Mouse (Mus musculus): ENCODE data around the gene Slc35d2.
A peak's percentile ranks its signal among the peaks of the same experiment; 100 is the strongest.
"Not testable (repeated sequence)": the region's sequence is repeated elsewhere in the genome, so short reads cannot be mapped to it uniquely, and the experiment has no call there.

Gene Slc35d2

GRCm38 (mm10) chr13:64110421-64110820, 18.7 kb downstream of the Slc35d2 start:
- no peak for DNase-seq

DNA sequence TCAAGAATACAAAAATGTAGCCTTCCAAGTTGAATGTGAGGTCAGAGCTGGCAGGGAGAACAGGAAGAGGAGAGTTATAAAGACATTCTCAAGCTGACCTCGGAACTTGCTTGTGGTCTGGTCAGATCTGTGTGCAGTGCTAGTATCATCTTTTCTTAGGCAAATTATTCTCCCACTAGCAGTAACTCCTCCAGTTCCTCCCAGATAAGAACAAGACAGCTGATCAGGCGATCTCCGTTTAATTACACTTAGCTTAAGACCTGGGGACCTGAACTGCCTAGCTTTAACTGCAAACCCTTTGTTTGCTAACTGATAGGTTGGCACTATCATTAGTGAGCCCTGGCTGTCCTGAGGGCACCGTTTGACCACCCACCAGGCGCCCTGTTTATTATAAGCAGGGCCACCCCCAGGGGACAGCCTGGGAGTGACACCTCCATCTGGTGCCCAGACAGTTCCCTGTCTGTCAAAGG, 20.8 kb downstream of the Slc35d2 start:
- peak in 1 of 2 experiments; percentile 19 for DNase-seq

DNA sequence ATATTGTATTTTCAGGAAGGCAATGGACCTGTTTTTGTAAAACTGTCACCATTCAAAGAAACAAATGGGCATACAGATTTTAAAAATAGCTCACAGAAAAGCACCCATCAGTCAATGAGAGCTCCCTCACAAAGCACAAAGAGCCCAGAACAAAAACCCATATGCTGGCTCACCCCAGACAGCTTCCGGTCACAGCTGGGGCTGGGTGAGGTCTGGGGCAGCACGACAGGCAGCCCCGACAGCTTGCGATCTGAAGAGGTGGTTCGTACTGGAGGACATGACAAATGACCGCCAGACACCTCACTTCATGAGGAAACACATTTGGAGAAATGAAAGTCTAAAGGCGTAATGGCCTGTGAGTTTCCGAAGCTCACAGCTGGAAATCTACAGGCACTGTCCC, 21.6 kb downstream of the Slc35d2 start:
- no peak for DNase-seq

DNA sequence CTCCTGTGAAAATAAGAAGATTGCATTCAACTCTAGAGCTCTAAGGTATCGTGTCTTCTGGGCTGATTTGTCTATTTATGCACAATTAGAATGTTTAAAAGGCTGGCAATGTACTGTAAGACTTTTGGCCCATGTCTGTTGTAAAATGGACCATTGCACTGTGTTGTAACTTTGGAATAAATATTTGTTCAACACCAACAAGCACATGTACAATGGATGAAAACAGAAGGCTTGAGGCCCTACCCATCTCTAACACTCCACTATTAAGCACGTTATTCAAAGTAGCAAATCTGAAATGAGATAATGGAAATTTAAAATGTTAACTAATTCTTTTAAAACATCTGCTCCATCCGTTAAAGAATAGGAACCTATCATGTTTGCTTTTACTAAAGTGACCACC, 22.1 kb downstream of the Slc35d2 start:
- no peak for DNase-seq

DNA sequence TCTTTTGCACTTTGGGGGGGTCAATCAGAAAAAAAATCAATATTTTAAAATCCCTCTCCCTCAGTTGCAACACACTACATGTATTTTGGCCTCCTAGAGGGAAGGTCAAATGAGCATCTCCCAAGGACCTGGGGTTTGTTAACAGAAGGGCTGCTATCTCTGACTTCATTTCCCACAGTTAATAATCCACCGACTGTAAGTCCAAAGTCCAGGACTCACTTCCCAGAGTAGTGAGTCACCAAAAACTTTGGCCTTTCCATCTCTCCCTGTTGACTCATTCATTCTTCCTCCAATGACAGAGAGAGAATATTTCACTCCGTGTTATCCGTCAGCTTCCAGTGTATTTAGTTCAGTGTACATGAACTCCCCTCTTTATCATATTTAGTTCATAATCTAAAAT, 23.5 kb downstream of the Slc35d2 start:
- DNase-seq: peak in 1 of 2 experiments; percentile 60

- DNase-seq: peak in 1 of 2 experiments; percentile 70
Measured at GRCm38 (mm10) chr13:64100186-64100585, 29.0 kb downstream of the Slc35d2 start.

- DNase-seq: peak; percentile 49 to 71
Measured at GRCm38 (mm10) chr13:64098992-64099391, 30.2 kb downstream of the Slc35d2 start.

DNA sequence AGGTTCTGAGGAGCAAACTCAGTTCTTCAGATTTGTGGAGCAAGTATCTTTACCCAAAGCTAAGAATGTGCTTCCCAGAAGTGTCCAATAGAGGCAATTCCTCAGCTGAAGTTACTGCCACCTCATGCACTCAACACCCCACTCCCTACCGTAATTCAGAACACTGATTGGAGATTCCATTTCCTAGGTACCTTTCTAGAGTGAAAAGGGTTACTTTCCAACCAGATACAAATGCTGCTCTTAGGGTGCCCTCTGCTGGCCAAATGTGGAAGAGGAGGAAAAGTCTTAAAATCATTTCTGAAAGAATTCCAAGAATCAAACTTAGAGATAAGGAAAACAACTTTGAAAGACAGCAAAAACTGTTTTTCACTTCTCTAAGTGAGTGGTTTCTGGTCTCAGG, 35.8 kb downstream of the Slc35d2 start:
- DNase-seq: peak; percentile 60 to 88

DNA sequence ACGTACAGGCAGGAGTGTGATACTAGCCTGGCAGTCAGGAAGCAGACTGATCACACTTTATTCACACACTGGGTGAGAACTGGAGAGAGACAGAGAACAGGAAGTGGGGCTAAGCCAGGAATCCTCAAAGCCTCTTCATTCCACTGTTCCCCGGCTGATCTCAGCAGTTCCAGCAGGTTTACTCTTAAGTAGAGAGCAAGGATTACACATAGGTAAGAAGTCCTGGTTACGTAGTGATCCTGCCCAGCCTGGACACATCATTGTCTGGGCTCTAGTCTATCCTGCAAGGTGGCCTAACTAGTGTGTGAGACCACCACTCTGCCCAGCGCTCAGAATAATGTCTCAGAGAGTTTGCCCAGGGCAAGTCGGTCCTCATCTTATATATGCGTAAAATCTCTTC, 36.4 kb downstream of the Slc35d2 start:
- no peak for DNase-seq

DNA sequence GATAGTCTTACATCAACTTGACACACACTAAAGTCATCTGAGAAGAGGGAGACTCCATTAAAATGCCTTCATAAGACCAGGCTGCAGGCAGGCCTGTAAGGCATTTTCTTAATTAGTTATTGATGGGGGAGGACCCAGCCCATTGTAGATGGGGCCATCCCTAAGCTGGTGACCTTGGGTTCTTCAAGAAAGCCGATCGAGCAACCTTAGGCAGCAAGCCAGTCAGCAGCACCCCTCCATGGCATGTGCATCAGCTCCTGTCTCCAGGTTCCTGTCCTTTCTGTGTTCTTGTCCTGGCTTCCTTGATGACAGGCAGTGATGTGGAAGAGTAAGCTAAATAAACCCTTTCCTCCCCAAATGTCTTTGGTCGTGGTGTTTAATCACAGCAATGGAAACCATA, 37.0 kb downstream of the Slc35d2 start:
- DNase-seq: no peak

DNA sequence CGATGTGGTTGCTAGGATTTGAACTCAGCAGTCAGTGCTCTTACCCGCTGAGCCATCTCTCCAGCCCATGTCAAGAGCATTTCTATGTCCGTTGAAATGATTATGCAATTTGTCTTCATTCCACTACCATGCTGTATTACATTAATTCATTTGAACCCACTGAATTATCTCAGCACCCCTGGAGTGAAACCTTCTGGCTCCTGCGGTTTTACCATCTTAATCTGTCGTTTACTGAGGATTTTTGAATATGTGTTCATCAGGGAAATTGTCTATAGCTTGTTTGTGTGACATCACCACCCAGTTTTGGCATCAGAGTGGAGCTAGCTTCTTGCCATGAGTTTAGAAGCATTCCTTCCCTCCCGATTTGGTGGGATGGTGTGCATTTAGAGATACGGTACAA, 38.2 kb downstream of the Slc35d2 start:
- DNase-seq: no peak

DNA sequence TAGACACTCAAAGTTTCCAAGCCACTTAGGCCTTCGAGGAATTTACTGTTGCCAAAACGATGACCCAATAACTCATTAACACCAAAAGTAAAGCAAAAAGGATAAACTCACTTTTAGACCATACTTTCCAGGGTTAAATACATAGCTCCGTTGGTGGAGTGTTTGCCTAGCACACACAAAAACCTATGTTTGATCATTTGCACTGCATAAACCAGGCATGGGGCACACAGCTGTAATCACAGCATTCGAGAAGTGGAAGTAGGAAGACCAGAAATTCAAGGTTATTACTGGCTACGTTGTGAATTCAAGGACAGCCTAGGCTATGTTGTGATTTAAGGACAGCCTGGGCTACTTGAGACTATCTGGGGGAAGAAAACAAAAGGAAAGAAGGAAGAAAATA, 38.9 kb downstream of the Slc35d2 start:
- no peak for DNase-seq

DNA sequence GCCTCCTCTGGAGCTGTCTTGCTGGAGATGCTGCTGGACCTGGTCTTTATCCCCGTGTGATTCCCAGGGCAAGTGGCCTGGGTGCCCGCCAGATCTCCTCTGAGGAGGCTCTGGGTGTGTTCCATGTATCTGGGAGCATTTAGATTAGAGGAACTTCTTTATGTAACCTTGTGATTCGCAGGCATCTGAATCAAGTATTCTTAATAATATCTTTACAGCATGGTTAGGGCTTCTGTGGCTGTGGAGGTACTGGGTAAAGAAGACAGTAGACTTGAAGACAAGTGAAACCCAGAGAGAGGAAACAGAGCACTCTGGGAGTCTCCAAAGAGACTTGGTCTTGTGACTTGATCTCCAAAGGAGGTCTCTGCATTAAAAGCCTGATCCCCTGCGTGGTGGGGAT, 40.0 kb downstream of the Slc35d2 start, which contains the start of gene Hsd17b3:
TSS of gene Hsd17b3 (minus strand) at position 101 of the 400 bp plus-strand sequence.
- no peak for DNase-seq

DNA sequence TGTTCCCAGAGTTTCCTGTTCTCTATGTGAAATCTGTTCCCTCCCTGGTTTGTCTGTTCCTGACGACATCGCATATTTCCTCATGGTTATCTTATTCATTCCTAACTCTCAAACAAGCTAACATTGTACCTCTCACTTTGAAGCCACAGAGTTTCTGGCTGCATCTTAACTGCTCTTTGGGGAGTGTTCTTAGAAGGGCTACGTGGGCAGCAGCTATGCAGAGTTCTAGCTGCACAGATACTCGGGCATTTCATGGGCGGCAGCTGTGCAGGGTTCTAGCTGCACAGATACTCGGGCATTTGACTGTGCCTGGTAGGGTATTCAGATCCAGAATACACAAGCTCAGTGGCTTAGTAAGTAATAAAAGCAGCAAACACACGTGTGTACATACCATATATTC, 41.1 kb downstream of the Slc35d2 start:
- no peak for DNase-seq

DNA sequence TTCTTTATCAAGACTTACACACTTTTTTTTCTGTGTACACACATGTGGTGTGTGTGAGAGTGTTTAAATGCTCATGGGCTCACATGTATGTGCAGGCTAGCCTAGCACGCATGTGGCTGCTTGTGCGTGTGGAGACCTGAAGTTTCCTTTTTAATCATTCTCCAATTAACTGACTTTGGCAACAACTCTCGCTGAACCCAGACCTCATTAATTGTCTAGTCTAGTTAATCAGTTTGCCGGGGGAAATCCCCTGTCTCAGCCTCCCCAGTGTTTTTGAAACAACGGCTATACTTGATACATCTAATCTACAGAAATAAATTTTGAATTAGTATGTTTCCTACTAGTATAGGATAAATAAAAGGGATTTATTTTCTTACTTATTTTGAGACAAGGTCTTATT, 43.1 kb downstream of the Slc35d2 start:
- peak; percentile 21 to 39 for DNase-seq

- DNase-seq: no peak
Measured at GRCm38 (mm10) chr13:64083331-64083730, 45.8 kb downstream of the Slc35d2 start.

DNA sequence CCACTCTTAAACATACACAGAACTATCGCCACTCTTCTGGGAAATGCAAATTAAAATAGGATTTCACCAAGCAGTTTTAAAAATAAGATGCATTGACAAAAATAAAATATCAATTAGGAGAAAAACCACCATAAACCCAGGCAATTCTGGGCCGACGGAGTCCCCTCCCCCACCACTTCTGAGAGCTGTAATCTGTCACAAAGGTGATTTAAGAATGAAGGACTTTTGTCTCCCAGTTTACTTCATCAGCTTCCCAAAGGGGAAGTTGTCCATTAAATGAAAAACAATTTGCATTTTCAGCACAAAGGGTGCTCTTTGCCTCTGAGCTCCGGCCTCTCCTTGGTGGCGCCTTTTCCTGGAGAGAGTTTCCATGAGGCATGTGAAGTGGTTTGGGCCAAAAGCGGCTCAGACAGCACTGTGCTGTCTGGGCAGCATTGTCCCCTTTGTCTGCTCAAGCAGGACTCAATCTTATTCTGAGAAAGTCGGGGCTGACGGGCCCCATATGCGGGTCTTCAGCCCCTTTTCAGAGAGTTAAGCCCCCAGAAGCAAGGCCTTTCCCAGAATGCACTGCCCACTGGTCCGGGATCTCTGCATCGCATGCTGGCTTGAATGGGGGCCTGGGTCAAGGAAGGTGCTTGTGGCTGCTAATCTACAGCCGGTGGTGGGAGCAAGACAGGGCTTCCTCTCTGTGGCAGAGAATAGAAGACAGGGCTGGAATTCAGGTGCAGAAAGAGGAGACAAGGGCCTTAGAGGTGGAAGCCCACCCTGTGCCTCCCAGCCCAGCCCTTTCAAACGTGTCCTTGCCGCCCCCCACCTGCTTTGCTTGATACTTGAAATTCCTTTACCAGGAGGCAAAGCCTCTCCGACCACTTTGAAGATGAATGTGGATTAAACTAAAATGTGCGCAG, 47.9 kb downstream of the Slc35d2 start:
- DNase-seq: peak; percentile 48 to 75

DNA sequence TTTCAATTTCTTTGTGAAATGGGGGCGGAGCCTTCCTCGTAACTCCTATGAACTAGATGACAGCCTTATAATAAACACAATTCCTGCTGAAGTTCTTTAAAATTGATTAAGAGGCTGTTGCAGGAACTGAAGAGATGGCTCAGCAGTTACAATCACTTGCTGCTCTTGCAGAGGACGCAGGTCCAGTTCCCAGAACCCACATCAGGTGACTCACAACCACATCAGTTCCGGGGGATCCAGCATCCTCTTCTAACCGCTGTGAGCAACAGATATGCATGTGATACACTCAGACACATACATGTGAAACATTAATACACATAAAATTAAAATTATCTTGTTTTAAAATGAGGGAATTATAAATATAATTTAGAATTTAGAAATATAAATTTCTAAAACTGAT, 51.6 kb downstream of the Slc35d2 start:
- no peak for DNase-seq

GRCm38 (mm10) chr13:64076074-64076473, 53.1 kb downstream of the Slc35d2 start:
- DNase-seq: no peak

DNA sequence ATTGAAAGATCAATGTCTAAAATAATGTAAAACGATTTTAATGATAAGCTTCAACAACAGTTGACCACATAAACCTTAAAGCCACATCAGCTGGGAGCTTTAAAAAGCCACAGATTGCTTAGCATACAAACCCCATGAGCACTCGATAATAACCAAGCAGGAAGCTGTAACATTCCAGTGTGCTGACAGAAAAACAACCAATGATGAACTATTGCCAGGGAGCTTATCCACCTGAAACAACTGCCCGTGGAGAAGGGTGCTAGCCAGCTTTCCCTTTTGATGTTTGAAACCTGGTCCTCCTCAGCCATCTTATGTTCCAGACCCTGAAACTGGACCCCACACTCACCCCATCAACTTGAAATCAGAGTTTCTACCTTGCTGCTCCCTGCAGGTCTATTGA, 62.5 kb downstream of the Slc35d2 start:
- DNase-seq: no peak

GRCm38 (mm10) chr13:64064276-64064675, 64.9 kb downstream of the Slc35d2 start:
- peak in 1 of 2 experiments; percentile 11 for DNase-seq

- DNase-seq: no peak
Measured at GRCm38 (mm10) chr13:64060935-64061506, 68.1 kb downstream of the Slc35d2 start.

GRCm38 (mm10) chr13:64053959-64054358, 75.2 kb downstream of the Slc35d2 start:
- no peak for DNase-seq

DNA sequence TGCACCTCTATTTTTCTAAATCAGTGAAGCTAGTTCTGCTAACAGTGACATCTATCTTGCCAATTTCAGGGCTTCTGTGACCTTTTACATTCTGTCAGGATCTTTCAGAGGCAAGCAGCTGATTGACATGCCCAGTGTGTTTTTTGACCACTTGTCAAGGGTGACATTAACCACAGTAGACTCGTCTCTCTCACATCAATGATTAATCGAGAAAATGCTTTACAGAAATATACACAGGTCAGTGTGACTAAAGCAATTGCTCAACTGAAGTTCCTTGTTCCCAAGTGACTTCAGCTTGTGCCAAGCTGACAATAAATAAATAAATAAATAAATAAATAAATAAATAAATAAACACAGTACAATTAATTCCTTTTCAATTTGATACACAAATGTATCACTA, 76.9 kb downstream of the Slc35d2 start:
- not testable (repeated sequence) for DNase-seq
